Mouse (Mus musculus) liver, postnatal 0 days (tissue): ENCODE measurements around the gene Coa3.

Experiments
- CTCF ChIP-seq: sonication (generic); IDR thresholded peaks from 2 replicates; pipeline ENCODE4 v1.5.1; 2016; ENCODE audit warnings: antibody characterized with exemption, low read depth
- EP300 ChIP-seq: IDR thresholded peaks from 2 replicates; pipeline ENCODE4 v1.6.1; 2016; ENCODE audit warnings: antibody characterized with exemption, low read depth, mild to moderate bottlenecking

GRCm38 (mm10) chr11:101311083-101311482 lies 32.2 kb upstream of the Coa3 start:
- no peak for TF ChIP-seq CTCF
- TF ChIP-seq EP300, result no peak
